Mouse (Mus musculus) right cerebral cortex, adult 18-20 months (tissue): ENCODE data around the gene Bcat2.
A peak's percentile ranks its signal among the peaks of the same experiment; 100 is the strongest.

Experiments used
- DNase-seq: peaks from one replicate; pipeline ENCODE4 v3.0.0; 2022; ENCODE audit warnings: mixed read lengths

Bcat2 gene

GRCm38 (mm10) chr7:45550821-45551511, 19.0 kb upstream of the Bcat2 start:
- DNase-seq = no peak

GRCm38 (mm10) chr7:45551512-45551883, 18.5 kb upstream of the Bcat2 start:
- no peak for DNase-seq

- no peak for DNase-seq
Measured at GRCm38 (mm10) chr7:45553519-45553918, 16.4 kb upstream of the Bcat2 start.

GRCm38 (mm10) chr7:45553990-45554389, 16.0 kb upstream of the Bcat2 start:
- no peak for DNase-seq

- no peak for DNase-seq
Measured at GRCm38 (mm10) chr7:45554744-45555143, 15.2 kb upstream of the Bcat2 start, which contains the start of gene Hsd17b14. TSS of gene Hsd17b14 (plus strand) at chr7:45554893.

- peak; percentile 77 for DNase-seq
Measured at GRCm38 (mm10) chr7:45555787-45556186, 14.2 kb upstream of the Bcat2 start.

- DNase-seq = no peak
Measured at GRCm38 (mm10) chr7:45558907-45559306, 11.0 kb upstream of the Bcat2 start.

- no peak for DNase-seq
Measured at GRCm38 (mm10) chr7:45560241-45560640, 9.7 kb upstream of the Bcat2 start.

GRCm38 (mm10) chr7:45560843-45561623, 8.9 kb upstream of the Bcat2 start:
- peak; percentile 75 for DNase-seq

- no peak for DNase-seq
Measured at GRCm38 (mm10) chr7:45561624-45562520, 8.1 kb upstream of the Bcat2 start.

GRCm38 (mm10) chr7:45564811-45565210, 5.1 kb upstream of the Bcat2 start:
- DNase-seq = no peak

GRCm38 (mm10) chr7:45565446-45565845, 4.5 kb upstream of the Bcat2 start:
- no peak for DNase-seq

- no peak for DNase-seq
Measured at GRCm38 (mm10) chr7:45567112-45567779, 2.7 kb upstream of the Bcat2 start.

GRCm38 (mm10) chr7:45567780-45568516, 2.0 kb upstream of the Bcat2 start:
- peak; percentile 92 for DNase-seq

GRCm38 (mm10) chr7:45568601-45569473, 1.1 kb upstream of the Bcat2 start:
- no peak for DNase-seq

GRCm38 (mm10) chr7:45571966-45572365, 2.0 kb downstream of the Bcat2 start:
- DNase-seq = no peak

- no peak for DNase-seq
Measured at GRCm38 (mm10) chr7:45573954-45574353, 4.0 kb downstream of the Bcat2 start.

GRCm38 (mm10) chr7:45574472-45575379, 4.8 kb downstream of the Bcat2 start:
- no peak for DNase-seq

GRCm38 (mm10) chr7:45585923-45586322, 16.0 kb downstream of the Bcat2 start:
- no peak for DNase-seq
